Mouse (Mus musculus): Measurements from ENCODE around the gene Pcare.

Gene Pcare

GRCm38 (mm10) chr17:71721019-71721418 is 31.7 kb downstream of the Pcare start:
- DNase-seq: no peak

DNA sequence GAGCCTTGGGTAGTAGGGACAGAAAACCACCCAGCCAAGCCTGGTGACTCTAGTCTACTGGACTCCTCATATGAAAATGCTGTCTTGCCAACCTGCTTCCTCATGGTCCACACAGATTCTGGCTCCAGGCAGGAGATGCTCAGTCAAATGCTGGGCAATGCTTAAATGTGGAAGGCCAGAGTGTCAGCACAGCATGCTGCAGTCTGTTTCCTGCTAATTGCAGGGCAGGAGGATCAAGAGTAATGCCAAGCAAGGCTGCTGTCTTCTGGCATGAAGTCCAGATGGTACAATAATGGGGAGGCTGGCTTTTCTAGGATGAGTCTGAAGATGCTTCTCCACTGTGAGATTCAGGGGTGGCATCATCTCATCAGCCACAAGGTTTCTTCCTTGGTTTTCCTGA is 32.3 kb downstream of the Pcare start:
- DNase-seq: no peak

- DNase-seq: no peak
These were observed 34.6 kb downstream of the Pcare start for GRCm38 (mm10) chr17:71717881-71718625.

DNA sequence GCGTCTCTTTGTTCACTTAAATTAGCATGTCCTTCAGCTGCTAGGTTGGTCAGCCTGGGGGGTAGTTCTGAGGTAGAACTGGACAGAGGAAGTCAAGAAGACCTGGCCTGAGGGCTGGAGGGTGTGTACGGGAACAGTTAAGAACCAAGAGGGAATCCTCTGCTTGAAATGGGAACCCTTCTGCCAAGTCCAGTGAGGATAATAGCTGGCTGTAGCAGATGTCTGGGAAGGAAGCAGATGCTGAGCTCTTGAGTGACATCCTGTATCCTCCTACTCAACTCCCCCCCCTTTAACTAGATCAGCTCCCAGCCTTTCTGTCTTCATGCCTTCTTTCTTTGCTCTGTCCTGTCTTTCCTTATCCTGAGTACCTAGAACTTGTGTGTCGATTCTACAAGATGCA is 37.7 kb downstream of the Pcare start:
- DNase-seq: no peak

DNA sequence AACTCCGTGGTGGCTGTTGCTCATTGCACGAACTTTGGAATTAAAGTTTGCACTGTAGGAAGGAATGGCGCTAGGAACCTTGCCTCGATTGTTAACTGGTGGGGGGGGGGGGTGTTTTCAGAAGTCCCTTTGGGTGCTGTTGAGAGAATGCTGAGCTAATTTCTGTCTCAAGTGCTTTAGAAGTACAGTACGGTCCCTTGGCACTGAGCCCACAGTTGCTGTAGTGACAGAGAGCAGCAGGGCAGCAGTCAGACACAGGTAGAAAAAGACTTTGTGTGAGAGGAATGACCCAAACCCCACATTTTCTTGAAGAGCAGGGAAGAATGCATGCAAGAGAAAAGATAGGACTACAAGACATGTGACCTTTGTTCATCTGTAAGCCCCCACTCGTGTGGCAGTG is 40.4 kb downstream of the Pcare start:
- no peak for DNase-seq

DNA sequence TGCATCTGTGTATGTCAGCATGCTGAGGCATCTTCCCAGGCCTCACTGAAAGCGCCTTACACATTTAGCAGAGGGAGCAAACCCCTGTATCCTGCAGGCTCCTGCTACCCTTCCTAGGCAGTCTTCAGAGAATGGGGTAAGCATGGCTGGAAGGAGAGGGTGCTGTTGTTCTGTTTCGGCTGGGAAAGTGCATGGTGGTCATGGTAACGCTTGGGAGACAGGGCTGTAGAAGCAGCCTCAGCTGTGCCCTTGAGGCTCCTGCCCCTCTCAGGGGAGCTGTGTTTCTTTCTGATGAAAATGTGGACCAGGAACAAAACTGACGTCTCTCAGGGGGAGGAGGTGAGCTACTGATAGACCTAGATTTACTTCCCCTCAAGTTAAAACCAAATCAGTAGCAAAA is 45.0 kb downstream of the Pcare start:
- no peak for DNase-seq

DNA sequence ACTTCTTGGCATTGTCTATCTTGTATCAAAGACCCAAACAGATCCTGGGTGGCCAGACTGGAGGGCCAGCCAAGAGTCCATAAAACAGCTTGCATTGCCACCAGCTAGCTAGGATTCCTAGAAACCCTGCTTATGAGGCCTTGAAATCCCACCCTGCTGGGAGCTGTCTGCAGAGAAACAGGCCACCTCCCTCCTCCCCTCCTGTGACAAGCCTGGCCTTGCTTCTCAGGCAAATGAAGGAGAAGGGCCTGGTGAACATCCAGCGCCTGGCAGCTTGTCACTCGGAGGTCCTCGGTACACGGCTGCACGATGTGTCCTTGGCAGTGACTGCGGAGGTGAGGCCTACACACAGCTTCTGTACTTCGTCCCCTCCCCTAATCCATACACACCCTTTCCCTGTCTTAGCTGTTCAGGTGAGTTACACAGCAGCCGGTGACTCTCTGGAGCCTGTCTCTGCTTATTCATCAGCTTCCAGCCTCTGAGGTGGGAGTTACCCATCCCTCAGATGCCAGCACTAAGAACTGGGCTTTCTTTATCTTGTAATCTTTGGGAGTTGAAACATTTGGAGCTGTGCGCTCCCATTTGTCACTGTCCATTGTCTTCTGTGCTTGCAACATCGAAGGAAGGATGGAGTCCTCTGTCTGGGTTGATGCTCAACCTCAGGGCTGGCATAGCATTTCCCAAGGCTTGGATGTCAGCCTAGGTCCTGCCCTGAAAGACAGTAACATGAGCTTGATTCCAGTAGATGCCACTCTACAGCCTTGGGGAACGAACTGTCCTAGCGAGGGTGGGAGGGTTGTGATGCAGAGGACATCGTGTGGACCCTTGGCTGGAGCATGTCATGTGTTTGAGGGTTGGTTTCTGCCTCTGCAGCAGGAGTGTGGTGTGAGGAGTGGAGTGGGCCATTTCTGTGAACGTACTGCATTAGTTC is 46.9 kb downstream of the Pcare start:
- no peak for DNase-seq

DNA sequence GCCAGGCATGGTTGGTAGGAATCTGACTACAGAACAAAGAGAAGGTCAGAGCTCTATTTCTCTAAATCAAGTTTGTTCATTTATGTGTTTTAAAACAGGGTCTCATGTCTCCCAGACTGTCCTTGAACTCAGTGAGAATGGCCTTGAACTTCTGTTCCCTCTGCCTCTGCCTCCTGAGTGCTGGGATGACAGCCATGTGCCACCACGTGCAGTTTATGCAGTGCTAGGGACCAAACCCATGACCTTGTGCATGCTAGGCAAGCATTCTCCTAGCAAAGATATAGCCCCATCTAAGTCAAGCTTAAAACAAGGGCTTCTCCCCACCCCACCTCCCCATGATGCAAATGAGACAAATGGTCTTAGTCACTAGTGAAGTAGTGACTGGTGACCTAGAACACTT is 47.6 kb downstream of the Pcare start:
- DNase-seq: no peak

GRCm38 (mm10) chr17:71698619-71698956 is 54.1 kb downstream of the Pcare start:
- no peak for DNase-seq

- no peak for DNase-seq
These were observed 54.6 kb downstream of the Pcare start for GRCm38 (mm10) chr17:71697896-71698618.

DNA sequence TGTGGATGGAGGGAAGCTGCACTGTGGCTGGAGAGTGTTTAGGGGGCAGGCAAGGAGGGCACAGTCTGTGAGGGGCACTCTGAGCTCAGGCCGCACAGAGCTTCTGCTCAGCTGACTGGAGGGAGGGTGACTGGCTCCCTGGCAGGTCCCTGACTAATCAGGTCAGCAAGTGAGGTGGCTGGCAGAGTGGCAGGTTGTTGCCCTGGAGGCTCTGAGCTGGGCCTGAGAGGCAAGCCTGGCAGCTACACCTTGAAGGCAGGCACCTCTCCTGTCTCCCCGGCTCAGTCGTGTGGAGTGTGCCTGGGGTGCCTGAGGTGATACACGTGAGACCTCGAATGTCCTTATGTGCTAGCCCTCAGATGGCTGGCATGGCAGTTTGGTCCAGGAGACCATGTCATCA is 56.3 kb downstream of the Pcare start:
- DNase-seq: no peak

- no peak for DNase-seq
These were observed 56.9 kb downstream of the Pcare start for GRCm38 (mm10) chr17:71695716-71696315.

DNA sequence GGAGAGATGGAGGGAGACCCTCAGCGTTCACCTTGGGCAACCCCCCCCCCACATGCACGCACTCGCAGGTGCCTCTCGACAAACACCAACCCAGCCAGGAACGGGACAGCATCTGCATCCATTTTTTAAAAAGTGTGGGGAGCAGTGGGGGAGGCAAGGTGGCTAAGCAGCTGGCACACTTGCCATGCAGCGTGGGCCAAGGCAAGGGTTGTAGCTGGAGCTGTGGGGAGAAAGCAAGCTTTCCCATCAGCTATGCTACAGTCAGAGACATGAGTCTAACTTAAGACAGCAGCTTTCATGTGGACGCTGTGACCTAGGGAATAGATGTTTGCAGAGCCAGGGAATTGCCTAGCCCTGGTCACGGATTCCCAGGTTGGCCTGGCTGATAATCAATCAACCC is 57.5 kb downstream of the Pcare start:
- DNase-seq: no peak

- peak; percentile 31 for DNase-seq
These were observed 58.9 kb downstream of the Pcare start for GRCm38 (mm10) chr17:71693780-71694179.
